Mouse (Mus musculus) v-Abl transformed pro-B cells (cell line): ENCODE results near the gene Cspg4.

Experiments used
- in situ Hi-C, 2 experiments: fragments of 400-800 bp; cut with MboI; formaldehyde crosslinking; loops; one replicate each; pipeline ENCODE4 v1.15.1; 2025; ENCODE audit not compliant: unreplicated experiment in 2 of 2

Gene Cspg4

DNA sequence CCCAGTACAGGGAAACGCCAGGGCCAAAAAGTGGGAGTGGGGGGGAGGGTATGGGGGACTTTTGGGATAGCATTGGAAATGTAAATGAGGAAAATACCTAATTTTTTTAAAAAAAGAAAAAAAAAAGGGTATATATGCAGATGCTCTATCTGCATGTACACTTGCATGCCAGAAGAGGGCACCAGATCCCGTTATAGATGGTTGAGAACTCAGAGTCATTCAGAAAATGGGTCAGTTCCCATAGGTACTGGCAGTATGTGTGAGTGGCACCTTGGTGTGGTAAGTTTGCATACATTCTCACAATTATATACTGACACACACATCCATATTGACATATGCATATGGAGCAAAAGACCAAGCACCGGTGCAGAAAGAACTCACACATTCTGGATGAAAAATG, 82.6 kb downstream of the Cspg4 start:
- in situ Hi-C loops, result loop anchor here (10.0 to 25.0 kb wide), 3 partner anchors 107 to 565 kb away; partner anchors contain the start of genes Cox5a (in 1 of the 2) and Rpp25 (in 1 of the 2)

- in situ Hi-C loops, result loop anchor here (10.0 to 25.0 kb wide), 3 partner anchors 106 to 564 kb away; partner anchors contain the start of genes Cox5a (in 1 of the 2) and Rpp25 (in 1 of the 2)
These were observed 83.9 kb downstream of the Cspg4 start for GRCm38 (mm10) chr9:56948699-56949098.
